Mouse (Mus musculus) adrenal gland, postnatal 25 days (tissue): Measurements from ENCODE around the gene Atp11b. TPM values are rescaled to one million over a fixed set of nuclear protein-coding genes. Genes with fewer than 3 reads are reported as not detected.

Experiments used
- DNase-seq: peaks from one replicate; pipeline ENCODE4 v3.0.0; 2021; ENCODE audit warnings: mixed read lengths
- total RNA-seq: library from RNA; stranded (reverse); gene quantifications from 2 replicates; pipeline ENCODE4 v1.2.3, GENCODE M21; 2021

Atp11b gene
- total RNA-seq, 1 experiment from 2014 or later, result 61.0 TPM

- DNase-seq, result no peak
These were observed 25.8 kb downstream of the Atp11b start for GRCm38 (mm10) chr3:35779748-35780147.

GRCm38 (mm10) chr3:35802040-35802439, 48.1 kb downstream of the Atp11b start:
- no peak for DNase-seq

- no peak for DNase-seq
These were observed 66.0 kb downstream of the Atp11b start for GRCm38 (mm10) chr3:35819887-35820286.

GRCm38 (mm10) chr3:35822036-35822435, 68.1 kb downstream of the Atp11b start:
- no peak for DNase-seq

- no peak for DNase-seq
These were observed 95.4 kb downstream of the Atp11b start for GRCm38 (mm10) chr3:35849326-35849725.

- DNase-seq, result no peak
These were observed 129.4 kb downstream of the Atp11b start for GRCm38 (mm10) chr3:35883267-35883666.

GRCm38 (mm10) chr3:35889531-35889930, 135.6 kb downstream of the Atp11b start:
- DNase-seq, result no peak

GRCm38 (mm10) chr3:35891123-35891522, 137.2 kb downstream of the Atp11b start:
- DNase-seq, result no peak

GRCm38 (mm10) chr3:35893156-35893555, 139.2 kb downstream of the Atp11b start:
- peak; percentile 29 for DNase-seq

- no peak for DNase-seq
These were observed 144.0 kb downstream of the Atp11b start for GRCm38 (mm10) chr3:35897900-35898299.

GRCm38 (mm10) chr3:35899109-35899508, 145.2 kb downstream of the Atp11b start:
- no peak for DNase-seq

GRCm38 (mm10) chr3:35900555-35901204, 146.8 kb downstream of the Atp11b start:
- DNase-seq, result no peak

Other genes with a start within 250 kb of the Atp11b start
- gene Dcun1d1, start 183.3 kb downstream of the Atp11b start, total RNA-seq, result 75.1 and 76.7 TPM in 2 replicates
- 111 and 116 TPM in 2 replicates for gene Mccc1, start 246.6 kb downstream of the Atp11b start, total RNA-seq